Comparison of ENCODE assay signal across 1 mouse cellular context in the genomic region with DNA sequence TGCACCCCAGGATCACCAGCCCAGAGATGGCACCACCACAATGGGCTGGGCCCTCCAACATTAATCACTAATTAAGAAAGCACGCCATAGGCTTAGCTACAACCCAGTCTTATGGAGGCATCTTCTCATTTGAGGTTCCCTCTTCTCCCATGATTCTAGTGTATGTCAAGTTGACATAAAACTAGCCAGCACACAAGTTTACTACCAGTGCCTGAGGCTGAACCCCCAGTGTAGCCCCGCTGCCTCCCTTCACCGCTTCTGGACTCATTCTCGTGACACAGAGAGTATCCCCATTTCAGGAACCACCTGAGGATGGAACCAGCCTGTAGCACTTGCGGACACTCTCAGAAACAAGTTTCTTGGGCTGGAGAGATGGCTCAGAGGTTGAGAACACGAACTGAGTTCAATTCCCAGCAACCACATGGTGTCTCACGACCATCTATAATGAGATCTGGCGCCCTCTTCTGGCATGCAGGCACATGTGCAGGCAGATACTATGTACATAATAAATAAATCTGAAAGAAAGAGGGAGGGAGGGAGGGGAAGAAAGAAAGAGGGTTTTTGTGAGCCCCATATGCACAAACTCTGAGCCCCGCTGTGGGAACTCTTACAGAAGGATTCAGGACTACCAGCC.
TF ChIP-seq lines count a peak whose summit lies in the region.

No protein-coding gene starts in this region.

TF ChIP-seq in MEL, 35 proteins besides CTCF, POLR2A, EP300 and RAD21 (continued from another document):
- TF ChIP-seq SMC3 (IDR thresholded peaks at IDR 0.05; ENCODE audit: low read depth, low read length) = peak; percentile 61
